Mouse (Mus musculus) heart, adult 2 months (tissue): Measurements from ENCODE around the gene Vstm2l. TPM values are rescaled to one million over a fixed set of nuclear protein-coding genes. Genes with fewer than 3 reads are reported as not detected.

Source experiments
- DNase-seq, 2 experiments: peaks; one replicate each; pipeline ENCODE4 v3.0.0; 2021
- H3K27ac ChIP-seq: fragments of 200-600 bp; 2 replicates; pipeline ENCODE4 v1.8.1; 2022
- H3K27me3 ChIP-seq: fragments of 200-500 bp; 2 replicates; pipeline ENCODE4 v1.6.1; 2012; ENCODE audit warnings: mild to moderate bottlenecking, low read length, inconsistent platforms, mixed read lengths; ENCODE audit not compliant: control insufficient read depth, insufficient read depth
- H3K36me3 ChIP-seq: fragments of 200-500 bp; 2 replicates; pipeline ENCODE4 v1.6.1; 2012; ENCODE audit warnings: low read length, inconsistent platforms; ENCODE audit not compliant: control insufficient read depth, insufficient read depth
- H3K4me1 ChIP-seq: fragments of 200-500 bp; 2 replicates; pipeline ENCODE4 v1.6.1; 2011; ENCODE audit warnings: low read length; ENCODE audit not compliant: control insufficient read depth, insufficient read depth
- H3K4me3 ChIP-seq: fragments of 200-600 bp; 2 replicates; pipeline ENCODE4 v1.8.1; 2022
- H3K79me2 ChIP-seq: fragments of 200-500 bp; replicated peaks from 2 replicates; pipeline ENCODE4 v1.6.1; 2012; ENCODE audit warnings: mild to moderate bottlenecking, inconsistent platforms, low read length, moderate library complexity, mixed read lengths; ENCODE audit not compliant: control insufficient read depth, insufficient read depth
- H3K9ac ChIP-seq: fragments of 200-500 bp; 2 replicates; pipeline ENCODE4 v1.6.1; 2012; ENCODE audit warnings: low read depth, mild to moderate bottlenecking, control low read depth, inconsistent platforms, low read length, mixed read lengths
- CTCF ChIP-seq: fragments of 200-600 bp; IDR thresholded peaks from 2 replicates; pipeline ENCODE4 v1.8.1; 2022; ENCODE audit warnings: antibody characterized with exemption, mild to moderate bottlenecking, moderate library complexity
- EP300 ChIP-seq: fragments of 200-500 bp; IDR thresholded peaks from 2 replicates; pipeline ENCODE4 v1.6.1; 2011; ENCODE audit warnings: low read depth, low read length, control low read depth; ENCODE audit not compliant: insufficient read depth
- POLR2A ChIP-seq: fragments of 200-500 bp; IDR thresholded peaks from 2 replicates; pipeline ENCODE4 v1.6.1; 2011; ENCODE audit warnings: mild to moderate bottlenecking, low read depth, low read length, control low read depth; ENCODE audit not compliant: insufficient read depth
- WGBS: fragments of 180-500 bp; shearing (Covaris S2); methylation state at CpG from one replicate; pipeline ENCODE4 v1.1.7; 2018; 5-methylcytosine and 5-hydroxymethylcytosine counted together
- intact Hi-C: fragments of 180-260 bp; cut with DNase I; formaldehyde crosslinking; loops from one replicate; pipeline ENCODE4 v1.15.1; 2025
- polyA plus RNA-seq: library from polyadenylated mRNA; depleted of rRNA; stranded (reverse); fragments of >200 nt; gene quantifications from 2 replicates; pipeline ENCODE4 v1.2.3, GENCODE M21; 2012
- total RNA-seq, 2 experiments: library from RNA; stranded (reverse); gene quantifications; 2 replicates each; pipeline ENCODE4 v1.2.3; 2021

Gene Vstm2l
- total and polyA plus RNA-seq, 3 experiments = 0.08 TPM; not detected in 2

- Histone ChIP-seq H3K27me3 (no peaks in the 10 kb centered on the region), H3K9ac (no peak overlapping the region), H3K4me3 (no peak overlapping the region), H3K36me3 (no peaks in the 10 kb centered on the region), H3K79me2 (no peaks in the 10 kb centered on the region), H3K27ac (no peak overlapping the region), H3K4me1 (no peaks in the 10 kb centered on the region)
- DNase-seq = no peak
- WGBS = 71% methylated on average over 5 of the region's 5 CpGs
- intact Hi-C loops = no loop called here
- TF ChIP-seq EP300 (no peak), CTCF (no peak), POLR2A (no peak)
These were observed 39.5 kb downstream of the Vstm2l start for GRCm38 (mm10) chr2:157953978-157954377.

DNA sequence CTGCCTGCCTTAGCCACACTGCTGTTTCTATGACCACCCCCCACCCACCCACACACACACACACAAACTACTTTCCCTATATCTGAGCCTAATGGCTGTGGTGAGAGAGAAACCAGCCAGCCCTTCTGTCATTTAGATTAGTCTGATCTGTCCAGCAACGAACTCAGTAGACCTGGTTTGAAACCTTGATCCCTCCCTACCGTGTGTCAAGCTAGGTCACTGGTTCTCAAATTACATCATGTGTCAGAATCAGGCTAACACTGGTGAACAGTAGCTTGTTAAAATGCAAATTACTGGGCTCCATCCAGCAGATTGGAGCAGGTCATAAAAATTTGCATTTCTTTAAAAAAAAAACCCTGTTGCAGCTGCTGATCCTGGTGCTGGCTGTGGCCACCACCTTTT lies 43.3 kb downstream of the Vstm2l start:
- TF ChIP-seq CTCF (no peak), EP300 (no peak), POLR2A (no peak)
- 15% methylated on average over 2 of the region's 2 CpGs for WGBS

DNA sequence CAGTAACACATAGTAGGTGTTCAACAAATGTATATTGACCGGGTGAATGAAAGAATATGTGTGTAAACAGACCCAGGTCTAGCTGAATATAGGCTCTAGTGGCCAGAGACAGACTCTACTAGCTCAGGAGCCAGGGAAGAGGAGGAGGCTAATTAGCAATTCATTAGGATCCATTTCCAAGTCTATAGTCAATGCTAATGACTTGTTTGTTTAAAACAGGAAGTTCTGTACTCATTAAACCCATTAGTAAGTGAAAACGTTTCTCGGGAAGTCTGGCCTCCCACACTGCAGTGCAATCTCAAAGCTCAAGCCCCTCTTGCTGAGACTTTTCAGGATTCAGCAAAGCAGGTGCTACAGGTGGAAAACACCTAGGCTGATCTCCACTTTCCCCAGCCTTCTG lies 53.4 kb downstream of the Vstm2l start:
- intact Hi-C loops = no loop called here
- Histone ChIP-seq H3K27ac (no peak overlapping the region), H3K4me1 (no peaks in the 10 kb centered on the region), H3K79me2 (no peaks in the 10 kb centered on the region), H3K36me3 (no peaks in the 10 kb centered on the region), H3K4me3 (no peak overlapping the region), H3K9ac (no peak overlapping the region), H3K27me3 (no peaks in the 10 kb centered on the region)
- WGBS = 13% methylated on average over 3 of the region's 3 CpGs
- no peak for DNase-seq
- TF ChIP-seq CTCF (no peak), POLR2A (no peak), EP300 (no peak)

More for the DNA sequence above, 43.3 kb downstream of the Vstm2l start:
- Histone ChIP-seq H3K4me1 (no peaks in the 10 kb centered on the region), H3K27me3 (no peaks in the 10 kb centered on the region), H3K27ac (no peak overlapping the region), H3K4me3 (no peak overlapping the region), H3K9ac (no peak overlapping the region), H3K79me2 (no peaks in the 10 kb centered on the region), H3K36me3 (no peaks in the 10 kb centered on the region)
- no peak for DNase-seq
- intact Hi-C loops = no loop called here

- Histone ChIP-seq H3K79me2 (no peaks in the 10 kb centered on the region), H3K9ac (no peak overlapping the region), H3K27me3 (0 out of 2 replicates have a peak, but pooled peaks cover 1% of the 10 kb centered on the region), H3K36me3 (no peaks in the 10 kb centered on the region), H3K4me3 (no peak overlapping the region), H3K27ac (no peak overlapping the region), H3K4me1 (no peaks in the 10 kb centered on the region)
- TF ChIP-seq CTCF (no peak), POLR2A (no peak), EP300 (no peak)
- intact Hi-C loops = no loop called here
- WGBS = 48% methylated on average over 6 of the region's 6 CpGs
- no peak for DNase-seq
These were observed 55.7 kb downstream of the Vstm2l start for GRCm38 (mm10) chr2:157970124-157970523.

DNA sequence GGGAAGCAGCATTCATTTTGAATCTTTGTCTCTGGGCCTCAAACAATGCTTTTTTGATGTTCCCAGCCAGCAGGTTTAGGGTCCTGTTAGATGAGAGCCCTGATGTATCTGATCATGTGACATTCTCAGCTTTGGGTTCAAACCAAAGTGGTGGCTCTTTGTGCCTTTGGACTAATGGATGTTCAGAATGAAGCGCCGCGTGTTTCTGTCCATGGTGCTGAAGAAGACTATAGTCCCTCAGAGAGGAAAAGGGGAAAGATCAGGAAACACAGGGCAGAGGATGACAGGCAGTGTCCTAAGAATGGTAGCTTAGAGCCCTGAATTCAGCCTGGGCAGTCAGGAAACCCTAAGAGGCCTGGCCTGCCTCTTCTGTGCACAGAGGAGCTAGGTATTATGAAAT lies 56.2 kb downstream of the Vstm2l start:
- Histone ChIP-seq H3K27me3 (0 out of 2 replicates have a peak, but pooled peaks cover 1% of the 10 kb centered on the region), H3K9ac (no peak overlapping the region), H3K79me2 (no peaks in the 10 kb centered on the region), H3K4me3 (no peak overlapping the region), H3K27ac (no peak overlapping the region), H3K4me1 (no peaks in the 10 kb centered on the region), H3K36me3 (no peaks in the 10 kb centered on the region)
- TF ChIP-seq POLR2A = no peak
- TF ChIP-seq CTCF = no peak
- TF ChIP-seq EP300 = no peak
- DNase-seq = peak in 1 of 2 experiments; percentile 36
- WGBS = 6% methylated on average over 3 of the region's 3 CpGs
- intact Hi-C loops = no loop called here

- no peak for DNase-seq
- Histone ChIP-seq H3K4me1 (no peaks in the 10 kb centered on the region), H3K4me3 (no peak overlapping the region), H3K36me3 (no peaks in the 10 kb centered on the region), H3K79me2 (no peaks in the 10 kb centered on the region), H3K27ac (no peak overlapping the region), H3K27me3 (0 out of 2 replicates have a peak, but pooled peaks cover 1% of the 10 kb centered on the region), H3K9ac (no peak overlapping the region)
- TF ChIP-seq CTCF = no peak
- TF ChIP-seq POLR2A = no peak
- no peak for TF ChIP-seq EP300
- WGBS = 4% methylated on average over 23 of the region's 23 CpGs
- intact Hi-C loops = no loop called here
These were observed 60.4 kb downstream of the Vstm2l start for GRCm38 (mm10) chr2:157974604-157975501.
